Comparison of ENCODE assay signal across 21 mouse cellular contexts in genomic region chr3:108986534-108986933, GRCm38 (mm10). TPM values are rescaled to one million over a fixed set of nuclear protein-coding genes. Genes with fewer than 3 reads are reported as not detected.
DNase-seq lines count a peak whose midpoint lies in the region; ATAC-seq and TF ChIP-seq lines count a peak whose summit lies in the region.
"Had no signal": no experiment of that assay in that cellular context is flagged by ENCODE, and none has a peak within 500 bp of the region (broad histone marks: within the 10 kb centered on the region; RNA-seq: fewer than 3 reads in every experiment).

No protein-coding gene starts in this region.

- no peaks in the 10 kb centered on the region for H3K27me3 ChIP-seq in forebrain, embryonic 13.5 days
- no peaks in the 10 kb centered on the region for H3K27me3 ChIP-seq in hindbrain, embryonic 16.5 days (replicated peaks; ENCODE audit: control insufficient read depth, insufficient read depth, low read length)
- H3K27me3 ChIP-seq in neural tube, embryonic 13.5 days: no peaks in the 10 kb centered on the region
- no peaks in the 10 kb centered on the region for H3K27me3 ChIP-seq in kidney, adult 2 months (replicated peaks; ENCODE audit: control insufficient read depth, insufficient read depth, low read length)

- 87% methylated on average over 1 of the region's 1 CpGs for WGBS in forebrain, embryonic 13.5 days
- 83% methylated on average over 1 of the region's 1 CpGs for WGBS in hindbrain, embryonic 16.5 days
- WGBS in neural tube, embryonic 13.5 days: 77% methylated on average over 1 of the region's 1 CpGs
- WGBS in kidney, adult 2 months: 81% methylated on average over 1 of the region's 1 CpGs

- H3K9ac ChIP-seq in forebrain, embryonic 13.5 days: no peak overlapping the region
- H3K9ac ChIP-seq in hindbrain, embryonic 16.5 days (ENCODE audit: low read depth, low read length): no peak overlapping the region
- H3K9ac ChIP-seq in neural tube, embryonic 13.5 days: no peak overlapping the region
- H3K9ac ChIP-seq: liver, embryonic 14.5 days had no signal

- TF ChIP-seq CTCF in kidney, adult 2 months (conservative IDR thresholded peaks at IDR 0.05; ENCODE audit: insufficient read depth, insufficient read length, low read depth, low read length): no peak

- TF ChIP-seq POLR2A in kidney, adult 2 months (IDR thresholded peaks at IDR 0.05; ENCODE audit: low read depth, low read length): no peak

- H3K4me3 ChIP-seq in forebrain, embryonic 13.5 days: no peak overlapping the region
- H3K4me3 ChIP-seq in hindbrain, embryonic 16.5 days (ENCODE audit: low read length): no peak overlapping the region
- no peak overlapping the region for H3K4me3 ChIP-seq in neural tube, embryonic 13.5 days
- no peak overlapping the region for H3K4me3 ChIP-seq in kidney, adult 2 months (ENCODE audit: insufficient read depth, low read depth, low read length)
- H3K4me3 ChIP-seq: layer of hippocampus, adult 2 months; myocyte had no signal

- H3K4me1 ChIP-seq in forebrain, embryonic 13.5 days: 0 out of 2 replicates have a peak, but pooled peaks cover 9% of the 10 kb centered on the region
- H3K4me1 ChIP-seq in hindbrain, embryonic 16.5 days (ENCODE audit: control insufficient read depth, insufficient read depth, low read depth, low read length): peaks cover 3% of the 10 kb centered on the region
- peaks cover 10% of the 10 kb centered on the region for H3K4me1 ChIP-seq in neural tube, embryonic 13.5 days (replicated peaks)
- peaks cover 7% of the 10 kb centered on the region; the same call in 1 of the 2 replicates for H3K4me1 ChIP-seq in kidney, adult 2 months (ENCODE audit: control insufficient read depth, insufficient read depth, low read length)

- peaks cover 16% of the 10 kb centered on the region for H3K36me3 ChIP-seq in forebrain, embryonic 13.5 days (ENCODE audit: poor library complexity, severe bottlenecking)
- peaks cover 13% of the 10 kb centered on the region for H3K36me3 ChIP-seq in hindbrain, embryonic 16.5 days (ENCODE audit: control insufficient read depth, insufficient read depth, low read length)
- H3K36me3 ChIP-seq in neural tube, embryonic 13.5 days: peaks cover 64% of the 10 kb centered on the region
- no peaks in the 10 kb centered on the region for H3K36me3 ChIP-seq in kidney, adult 2 months (ENCODE audit: control insufficient read depth, insufficient read depth, low read length)

- intact Hi-C loops in heart, postnatal 36 days (cut with DNase I): no loop called here
- intact Hi-C loops in gastrocnemius, postnatal 14 days (cut with DNase I; ENCODE audit: low total_unique reads): no loop called here

- ATAC-seq in frontal cortex, adult (ENCODE audit: low TSS enrichment): peak; percentile 57; the same call in 1 of the 2 replicates
- ATAC-seq in forebrain, embryonic 13.5 days: peak; percentile 70; the same call in 1 of the 2 replicates
- peak; percentile 65; the same call in 1 of the 2 replicates for ATAC-seq in hindbrain, embryonic 16.5 days
- no peak for ATAC-seq in neural tube, embryonic 13.5 days (ENCODE audit: low read depth)

- DNase-seq in frontal cortex, postnatal 10 days (ENCODE audit: low spot score in 2 of 2): no peak
- DNase-seq in heart, postnatal 36 days: no peak
- DNase-seq in kidney, adult 2 months: no peak
- no peak for DNase-seq in gastrocnemius, postnatal 14 days
- DNase-seq: B cell, adult 2 months; cerebellum, adult 9-10 months; right cerebral cortex, postnatal 14 days; thymus, postnatal 14 days had no signal

- H3K9me3 ChIP-seq in forebrain, embryonic 13.5 days (replicated peaks): no peaks in the 10 kb centered on the region
- H3K9me3 ChIP-seq in hindbrain, embryonic 16.5 days (ENCODE audit: control insufficient read depth, low read length): no peaks in the 10 kb centered on the region
- H3K9me3 ChIP-seq in neural tube, embryonic 13.5 days: no peaks in the 10 kb centered on the region

- H3K4me2 ChIP-seq in forebrain, embryonic 13.5 days: no peak overlapping the region
- no peak overlapping the region for H3K4me2 ChIP-seq in hindbrain, embryonic 16.5 days (ENCODE audit: low read length)
- no peak overlapping the region for H3K4me2 ChIP-seq in neural tube, embryonic 13.5 days

- H3K27ac ChIP-seq in forebrain, embryonic 13.5 days: 0 out of 2 replicates have a peak overlapping the region, but pooled peaks have one; percentile 32
- peak overlapping the region; percentile 25; the same call in 1 of the 2 replicates for H3K27ac ChIP-seq in hindbrain, embryonic 16.5 days (ENCODE audit: low read depth, low read length)
- 0 out of 2 replicates have a peak overlapping the region, but pooled peaks have one; percentile 13 for H3K27ac ChIP-seq in neural tube, embryonic 13.5 days (replicated peaks)
- H3K27ac ChIP-seq in kidney, adult 2 months (ENCODE audit: insufficient read depth, low read depth, low read length): no peak overlapping the region
- H3K27ac ChIP-seq: layer of hippocampus, adult 2 months; liver, embryonic 14.5 days; macrophage had no signal

RNA-seq across cellular contexts. Expression of gene Fam102b, which starts 40.9 kb away (rescaled TPM):
- 6.3 and 6.7 TPM in 2 replicates for polyA plus RNA-seq in forebrain, embryonic 13.5 days (2015; fragmentation: Nextera tagmentation; extraction: Ambion mirVana)
- polyA plus RNA-seq in hindbrain, embryonic 16.5 days (2015; fragmentation: Nextera tagmentation; extraction: Ambion mirVana): 11.0 and 12.6 TPM in 2 replicates
- polyA plus RNA-seq in neural tube, embryonic 13.5 days (2015; fragmentation: Nextera tagmentation; extraction: Ambion mirVana): 24.4 and 34.6 TPM in 2 replicates
- 10 to 100 TPM; 11.2 to 15.7 TPM for total RNA-seq in heart, postnatal 36 days (2021)
- 6.1 and 7.8 TPM in 2 replicates for polyA plus RNA-seq in kidney, adult 2 months (2012; rRNA removed)
- total RNA-seq in gastrocnemius, postnatal 14 days (2021): 10 to 100 TPM; 11.7 to 18.5 TPM

RNA-seq across cellular contexts. Expression of gene Gm9857, which starts 46.3 kb away (rescaled TPM):
- not detected in 2 replicates for polyA plus RNA-seq in forebrain, embryonic 13.5 days (2015; fragmentation: Nextera tagmentation; extraction: Ambion mirVana)
- not detected in 2 replicates for polyA plus RNA-seq in hindbrain, embryonic 16.5 days (2015; fragmentation: Nextera tagmentation; extraction: Ambion mirVana)
- 1.1 TPM in 1 of 2 replicates, not detected in the other for polyA plus RNA-seq in neural tube, embryonic 13.5 days (2015; fragmentation: Nextera tagmentation; extraction: Ambion mirVana)
- not detected for total RNA-seq in heart, postnatal 36 days (2021)
- 0.31 and 0.38 TPM in 2 replicates for polyA plus RNA-seq in kidney, adult 2 months (2012; rRNA removed)
- not detected for total RNA-seq in gastrocnemius, postnatal 14 days (2021)
- total RNA-seq: heart, adult 8-10 months; hematopoietic stem cell, adult 5-6 weeks; layer of hippocampus, adult 2 months; left cerebral cortex, postnatal 10 days had no signal
- polyA plus RNA-seq: embryonic facial prominence, embryonic 14.5 days; kidney, embryonic 14.5 days; liver, embryonic 14.5 days; macrophage; myocyte had no signal

RNA-seq across cellular contexts. Expression of gene Henmt1, which starts 46.9 kb away (rescaled TPM):
- 0.56 and 0.73 TPM in 2 replicates for polyA plus RNA-seq in forebrain, embryonic 13.5 days (2015; fragmentation: Nextera tagmentation; extraction: Ambion mirVana)
- 3.7 and 3.8 TPM in 2 replicates for polyA plus RNA-seq in hindbrain, embryonic 16.5 days (2015; fragmentation: Nextera tagmentation; extraction: Ambion mirVana)
- polyA plus RNA-seq in neural tube, embryonic 13.5 days (2015; fragmentation: Nextera tagmentation; extraction: Ambion mirVana): 1.7 and 2.7 TPM in 2 replicates
- not detected for total RNA-seq in heart, postnatal 36 days (2021)
- 0.06 TPM in 1 of 2 replicates, not detected in the other for polyA plus RNA-seq in kidney, adult 2 months (2012; rRNA removed)
- not detected for total RNA-seq in gastrocnemius, postnatal 14 days (2021)
- total RNA-seq: heart, adult 8-10 months had no signal
- polyA plus RNA-seq: macrophage, myocyte had no signal
